Mouse (Mus musculus): ENCODE measurements around the gene Gdpd1.

- no peak for TF ChIP-seq HCFC1 (IDR thresholded peaks at IDR 0.05; ENCODE audit: low read depth, low read length)
- TF ChIP-seq POLR2A (IDR thresholded peaks at IDR 0.05; ENCODE audit: control insufficient read depth in 1 of 2, insufficient read depth in 1 of 2, low read depth in 1 of 2, low read length in 2 of 2, poor library complexity in 1 of 2) = no peak
- no peak for TF ChIP-seq USF2 (IDR thresholded peaks at IDR 0.05; ENCODE audit: borderline replicate concordance in 1 of 2, insufficient read depth in 1 of 2, low read depth in 1 of 2, low read length in 2 of 2)
Measured at GRCm38 (mm10) chr11:87007371-87007770, 66.5 kb downstream of the Gdpd1 start.

Measured in MEL (cell line).